Mouse (Mus musculus) CH12.LX (cell line): ENCODE data around the gene Ifitm5. TPM values are rescaled to one million over a fixed set of nuclear protein-coding genes. Genes with fewer than 3 reads are reported as not detected.

Source experiments
- DNase-seq: peaks from one replicate; pipeline ENCODE4 v3.0.0-alpha.2; 2013; ENCODE audit errors: extremely low read depth
- H3K27ac ChIP-seq: 2 replicates; pipeline ENCODE4 v1.5.1; 2012; ENCODE audit warnings: low read depth, mild to moderate bottlenecking, control low read depth, moderate library complexity; ENCODE audit not compliant: insufficient read depth
- H3K27me3 ChIP-seq: replicated peaks from 2 replicates; pipeline ENCODE3; 2012; ENCODE audit warnings: inconsistent platforms
- H3K36me3 ChIP-seq, 2 experiments: replicated peaks in 1 of 2; 2 replicates each; pipeline versions ENCODE3 to v1.6.1; 2012; ENCODE audit warnings: inconsistent platforms in 1 of 2, low read length in 1 of 2, mild to moderate bottlenecking in 1 of 2, mixed read lengths in 1 of 2, moderate library complexity in 1 of 2; ENCODE audit not compliant: control insufficient read depth in 1 of 2, insufficient read depth in 1 of 2
- H3K4me1 ChIP-seq, 2 experiments: 2 replicates each; pipeline ENCODE4 v1.6.1; 2012; ENCODE audit warnings: inconsistent platforms in 1 of 2, moderate library complexity in 1 of 2; ENCODE audit not compliant: insufficient read depth in 2 of 2, control insufficient read depth in 1 of 2
- H3K4me2 ChIP-seq: 2 replicates; pipeline ENCODE4 v1.6.1; 2012; ENCODE audit warnings: low read depth, mild to moderate bottlenecking, control low read depth; ENCODE audit not compliant: poor library complexity, insufficient read depth, severe bottlenecking
- H3K4me3 ChIP-seq, 3 experiments: fragments of 150-350 bp in 1 of 3; sonication (generic) in 1 of 3; replicated peaks in 1 of 3; 2 replicates each; pipeline versions ENCODE3 to v1.5.1; 2011 to 2012; ENCODE audit warnings: low read depth in 2 of 3, low read length in 2 of 3, mild to moderate bottlenecking in 2 of 3, moderate library complexity in 2 of 3, control low read depth in 1 of 3, improper control_type of control experiment in 1 of 3, inconsistent platforms in 1 of 3, mixed read lengths in 1 of 3; ENCODE audit not compliant: poor library complexity in 1 of 3
- H3K79me2 ChIP-seq: replicated peaks from 2 replicates; pipeline ENCODE4 v1.6.1; 2012; ENCODE audit warnings: mild to moderate bottlenecking, moderate library complexity; ENCODE audit not compliant: control insufficient read depth, poor library complexity, insufficient read depth, severe bottlenecking; ENCODE audit errors: extremely low read depth
- H3K9ac ChIP-seq: 2 replicates; pipeline ENCODE4 v1.6.1; 2012; ENCODE audit warnings: low read depth, mild to moderate bottlenecking, control low read depth, moderate library complexity; ENCODE audit not compliant: insufficient read depth
- H3K9me3 ChIP-seq: replicated peaks from 2 replicates; pipeline ENCODE3; 2012; ENCODE audit warnings: low read length, inconsistent platforms, mixed read lengths
- MAFK ChIP-seq: IDR thresholded peaks from 2 replicates; pipeline ENCODE4 v1.6.1; 2011; ENCODE audit warnings: low read length, improper control_type of control experiment; ENCODE audit not compliant: insufficient replicate concordance
- dilution Hi-C: fragments of 300-500 bp; cut with MboI; formaldehyde crosslinking; loops from 2 replicates; pipeline ENCODE4 v1.14.3; 2020; ENCODE audit warnings: low sequenced_read_pairs; ENCODE audit not compliant: extremely low pct_unique_long_range_greater_than_20kb, extremely low pct_ligation_motif_present
- in situ Hi-C: fragments of 300-500 bp; cut with MboI; formaldehyde crosslinking; loops from 3 replicates; pipeline ENCODE4 v1.14.3; 2019; ENCODE audit warnings: low sequenced_read_pairs, low pct_ligation_motif_present, low pct_unique_long_range_greater_than_20kb, mixed read lengths
- polyA plus RNA-seq: library from polyadenylated mRNA; unstranded; fragments of >175 nt; gene quantifications from 2 replicates; pipeline ENCODE4 v1.2.1, GENCODE M21; 2012; ENCODE audit warnings: low read depth; ENCODE audit not compliant: insufficient read length
- total RNA-seq, 2 experiments: library from RNA; depleted of rRNA; stranded (reverse); fragments of 300-350 nt in 1 of 2; fragments of >200 nt in 1 of 2; gene quantifications; 2 replicates each; pipeline ENCODE4 v1.2.3; 2012 to 2014

Ifitm5 gene
- total and polyA plus RNA-seq, 3 experiments: 0.68 to 0.71 TPM; not detected in 1

GRCm38 (mm10) chr7:140899121-140899520 lies 51.0 kb downstream of the Ifitm5 start:
- in situ Hi-C loops (no loop called here), dilution Hi-C loops (no loop called here)
- no peak for TF ChIP-seq MAFK
- Histone ChIP-seq H3K4me2 (no peak overlapping the region), H3K79me2 (no peaks in the 10 kb centered on the region), H3K9me3 (no peaks in the 10 kb centered on the region), H3K36me3 (peaks cover 35 to 68% of the 10 kb centered on the region in 2 experiments), H3K4me1 (no peaks in the 10 kb centered on the region), H3K27me3 (no peaks in the 10 kb centered on the region), H3K9ac (no peak overlapping the region), H3K27ac (no peak overlapping the region), H3K4me3 (no peak overlapping the region)
- DNase-seq: no peak

Other genes with a start within 250 kb of the Ifitm5 start
Only the 20 nearest of the 28 such genes appear.
- 0.29 and 0.34 TPM in 2 replicates for gene Zfp941, start 128.1 kb downstream of the Ifitm5 start, total RNA-seq (2012; rRNA removed)
- gene Zfp941, start 128.1 kb downstream of the Ifitm5 start, total RNA-seq (2014; rRNA removed): not detected in 2 replicates
- gene Zfp941, start 128.1 kb downstream of the Ifitm5 start, polyA plus RNA-seq: not detected in 2 replicates
- not detected in 2 replicates for gene Urah, start 115.3 kb downstream of the Ifitm5 start, total RNA-seq (2012; rRNA removed)
- gene Urah, start 115.3 kb downstream of the Ifitm5 start, total RNA-seq (2014; rRNA removed): not detected in 2 replicates
- not detected in 2 replicates for gene Urah, start 115.3 kb downstream of the Ifitm5 start, polyA plus RNA-seq
- not detected in 2 replicates for gene Scgb1c1, start 104.7 kb downstream of the Ifitm5 start, total RNA-seq (2012; rRNA removed)
- gene Scgb1c1, start 104.7 kb downstream of the Ifitm5 start, total RNA-seq (2014; rRNA removed): not detected in 2 replicates
- not detected in 2 replicates for gene Scgb1c1, start 104.7 kb downstream of the Ifitm5 start, polyA plus RNA-seq
- gene Odf3, start 102.5 kb downstream of the Ifitm5 start, total RNA-seq (2012; rRNA removed): not detected in 2 replicates
- not detected in 2 replicates for gene Odf3, start 102.5 kb downstream of the Ifitm5 start, total RNA-seq (2014; rRNA removed)
- not detected in 2 replicates for gene Odf3, start 102.5 kb downstream of the Ifitm5 start, polyA plus RNA-seq
- gene Gm45785, start 94.0 kb downstream of the Ifitm5 start, total RNA-seq (2012; rRNA removed): not detected in 2 replicates
- not detected in 2 replicates for gene Gm45785, start 94.0 kb downstream of the Ifitm5 start, total RNA-seq (2014; rRNA removed)
- gene Gm45785, start 94.0 kb downstream of the Ifitm5 start, polyA plus RNA-seq: not detected in 2 replicates
- 66.5 and 80.9 TPM in 2 replicates for gene Ric8a, start 93.3 kb downstream of the Ifitm5 start, total RNA-seq (2012; rRNA removed)
- gene Ric8a, start 93.3 kb downstream of the Ifitm5 start, total RNA-seq (2014; rRNA removed): 53.2 and 54.2 TPM in 2 replicates
- gene Ric8a, start 93.3 kb downstream of the Ifitm5 start, polyA plus RNA-seq: 56.4 and 61.9 TPM in 2 replicates
- 13.8 and 16.7 TPM in 2 replicates for gene Bet1l, start 92.7 kb downstream of the Ifitm5 start, total RNA-seq (2012; rRNA removed)
- 11.6 and 13.1 TPM in 2 replicates for gene Bet1l, start 92.7 kb downstream of the Ifitm5 start, total RNA-seq (2014; rRNA removed)
- gene Bet1l, start 92.7 kb downstream of the Ifitm5 start, polyA plus RNA-seq: 24.3 and 25.1 TPM in 2 replicates
- 165 and 189 TPM in 2 replicates for gene Psmd13, start 68.3 kb downstream of the Ifitm5 start, total RNA-seq (2012; rRNA removed)
- gene Psmd13, start 68.3 kb downstream of the Ifitm5 start, total RNA-seq (2014; rRNA removed): 166 and 168 TPM in 2 replicates
- gene Psmd13, start 68.3 kb downstream of the Ifitm5 start, polyA plus RNA-seq: 185 and 245 TPM in 2 replicates
- gene Sirt3, start 68.0 kb downstream of the Ifitm5 start, total RNA-seq (2012; rRNA removed): 17.8 and 23.7 TPM in 2 replicates
- 14.9 and 16.6 TPM in 2 replicates for gene Sirt3, start 68.0 kb downstream of the Ifitm5 start, total RNA-seq (2014; rRNA removed)
- gene Sirt3, start 68.0 kb downstream of the Ifitm5 start, polyA plus RNA-seq: 10.3 and 12.6 TPM in 2 replicates
- not detected in 2 replicates for gene Cox8b, start 49.8 kb downstream of the Ifitm5 start, total RNA-seq (2012; rRNA removed)
- gene Cox8b, start 49.8 kb downstream of the Ifitm5 start, total RNA-seq (2014; rRNA removed): not detected in 2 replicates
- gene Cox8b, start 49.8 kb downstream of the Ifitm5 start, polyA plus RNA-seq: not detected in 2 replicates
- 0.08 and 0.21 TPM in 2 replicates for gene Nlrp6, start 29.4 kb downstream of the Ifitm5 start, total RNA-seq (2012; rRNA removed)
- gene Nlrp6, start 29.4 kb downstream of the Ifitm5 start, total RNA-seq (2014; rRNA removed): not detected in 2 replicates
- 0.14 and 0.15 TPM in 2 replicates for gene Nlrp6, start 29.4 kb downstream of the Ifitm5 start, polyA plus RNA-seq
- gene Pgghg, start 8.9 kb downstream of the Ifitm5 start, total RNA-seq (2012; rRNA removed): 3.3 and 3.7 TPM in 2 replicates
- gene Pgghg, start 8.9 kb downstream of the Ifitm5 start, total RNA-seq (2014; rRNA removed): 3.2 and 4.0 TPM in 2 replicates
- 3.1 and 3.6 TPM in 2 replicates for gene Pgghg, start 8.9 kb downstream of the Ifitm5 start, polyA plus RNA-seq
- gene Gm45717, start 5.6 kb upstream of the Ifitm5 start, total RNA-seq (2012; rRNA removed): not detected in 2 replicates
- not detected in 2 replicates for gene Gm45717, start 5.6 kb upstream of the Ifitm5 start, total RNA-seq (2014; rRNA removed)
- not detected in 2 replicates for gene Gm45717, start 5.6 kb upstream of the Ifitm5 start, polyA plus RNA-seq
- 128 and 136 TPM in 2 replicates for gene Ifitm2, start 5.7 kb upstream of the Ifitm5 start, total RNA-seq (2012; rRNA removed)
- 314 and 381 TPM in 2 replicates for gene Ifitm2, start 5.7 kb upstream of the Ifitm5 start, total RNA-seq (2014; rRNA removed)
- 159 and 213 TPM in 2 replicates for gene Ifitm2, start 5.7 kb upstream of the Ifitm5 start, polyA plus RNA-seq
- gene Ifitm1, start 16.9 kb upstream of the Ifitm5 start, total RNA-seq (2012; rRNA removed): 55.5 and 62.0 TPM in 2 replicates
- 32.9 and 33.6 TPM in 2 replicates for gene Ifitm1, start 16.9 kb upstream of the Ifitm5 start, total RNA-seq (2014; rRNA removed)
- gene Ifitm1, start 16.9 kb upstream of the Ifitm5 start, polyA plus RNA-seq: 10.9 and 14.8 TPM in 2 replicates
- 0.25 TPM in 1 of 2 replicates, not detected in the other for gene Ifitm3, start 60.5 kb upstream of the Ifitm5 start, total RNA-seq (2012; rRNA removed)
- gene Ifitm3, start 60.5 kb upstream of the Ifitm5 start, total RNA-seq (2014; rRNA removed): not detected in 2 replicates
- not detected in 2 replicates for gene Ifitm3, start 60.5 kb upstream of the Ifitm5 start, polyA plus RNA-seq
- gene Ifitm6, start 67.6 kb upstream of the Ifitm5 start, total RNA-seq (2012; rRNA removed): not detected in 2 replicates
- not detected in 2 replicates for gene Ifitm6, start 67.6 kb upstream of the Ifitm5 start, total RNA-seq (2014; rRNA removed)
- not detected in 2 replicates for gene Ifitm6, start 67.6 kb upstream of the Ifitm5 start, polyA plus RNA-seq
- not detected in 2 replicates for gene Gm17387, start 78.8 kb upstream of the Ifitm5 start, total RNA-seq (2012; rRNA removed)
- not detected in 2 replicates for gene Gm17387, start 78.8 kb upstream of the Ifitm5 start, total RNA-seq (2014; rRNA removed)
- not detected in 2 replicates for gene Gm17387, start 78.8 kb upstream of the Ifitm5 start, polyA plus RNA-seq
- gene B4galnt4, start 110.8 kb upstream of the Ifitm5 start, total RNA-seq (2012; rRNA removed): 11.2 and 13.1 TPM in 2 replicates
- 0.70 and 0.91 TPM in 2 replicates for gene B4galnt4, start 110.8 kb upstream of the Ifitm5 start, total RNA-seq (2014; rRNA removed)
- 2.9 TPM in 2 replicates for gene B4galnt4, start 110.8 kb upstream of the Ifitm5 start, polyA plus RNA-seq
- gene Pkp3, start 127.9 kb upstream of the Ifitm5 start, total RNA-seq (2012; rRNA removed): 52.8 and 63.1 TPM in 2 replicates
- 23.9 and 25.3 TPM in 2 replicates for gene Pkp3, start 127.9 kb upstream of the Ifitm5 start, total RNA-seq (2014; rRNA removed)
- gene Pkp3, start 127.9 kb upstream of the Ifitm5 start, polyA plus RNA-seq: 37.8 and 38.0 TPM in 2 replicates